Mouse (Mus musculus): ENCODE measurements around the gene Vps13d. TPM values are rescaled to one million over a fixed set of nuclear protein-coding genes. Genes with fewer than 3 reads are reported as not detected.

Vps13d gene
- polyA plus RNA-seq, 1 experiment from 2014 or later: 7.8 TPM

DNA sequence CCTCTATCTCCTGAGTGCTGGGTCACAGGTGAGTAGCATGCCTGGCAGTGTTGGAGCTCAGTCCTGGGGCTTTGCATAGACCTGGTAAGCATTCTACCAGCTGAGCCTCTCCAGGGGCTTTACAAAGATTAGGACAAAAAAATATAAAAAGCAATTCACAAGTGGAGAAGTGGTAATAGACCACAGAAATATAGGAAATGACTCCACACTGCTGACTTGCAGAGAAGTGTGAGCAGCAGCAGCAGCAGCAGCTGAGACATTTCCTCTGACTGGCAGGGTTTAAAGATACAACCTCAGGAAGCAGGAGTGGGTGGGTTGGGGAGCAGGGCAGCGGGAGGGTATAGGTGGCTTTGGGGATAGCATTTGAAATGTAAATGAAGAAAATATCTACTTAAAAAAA lies 199.0 kb downstream of the Vps13d start:
- Histone ChIP-seq H3K27me3 (replicated peaks) (no peaks in the 10 kb centered on the region), H3K27ac (replicated peaks) (no peak overlapping the region), H3K4me1 (peaks cover 20% of the 10 kb centered on the region), H3K9ac (replicated peaks) (no peak overlapping the region), H3K9me3 (replicated peaks) (no peaks in the 10 kb centered on the region), H3K4me2 (no peak overlapping the region), H3K36me3 (no peaks in the 10 kb centered on the region), H3K4me3 (replicated peaks) (no peak overlapping the region)
- 67% methylated on average over 1 of the region's 1 CpGs for WGBS
- ATAC-seq (ENCODE audit: low FRiP score): no peak

DNA sequence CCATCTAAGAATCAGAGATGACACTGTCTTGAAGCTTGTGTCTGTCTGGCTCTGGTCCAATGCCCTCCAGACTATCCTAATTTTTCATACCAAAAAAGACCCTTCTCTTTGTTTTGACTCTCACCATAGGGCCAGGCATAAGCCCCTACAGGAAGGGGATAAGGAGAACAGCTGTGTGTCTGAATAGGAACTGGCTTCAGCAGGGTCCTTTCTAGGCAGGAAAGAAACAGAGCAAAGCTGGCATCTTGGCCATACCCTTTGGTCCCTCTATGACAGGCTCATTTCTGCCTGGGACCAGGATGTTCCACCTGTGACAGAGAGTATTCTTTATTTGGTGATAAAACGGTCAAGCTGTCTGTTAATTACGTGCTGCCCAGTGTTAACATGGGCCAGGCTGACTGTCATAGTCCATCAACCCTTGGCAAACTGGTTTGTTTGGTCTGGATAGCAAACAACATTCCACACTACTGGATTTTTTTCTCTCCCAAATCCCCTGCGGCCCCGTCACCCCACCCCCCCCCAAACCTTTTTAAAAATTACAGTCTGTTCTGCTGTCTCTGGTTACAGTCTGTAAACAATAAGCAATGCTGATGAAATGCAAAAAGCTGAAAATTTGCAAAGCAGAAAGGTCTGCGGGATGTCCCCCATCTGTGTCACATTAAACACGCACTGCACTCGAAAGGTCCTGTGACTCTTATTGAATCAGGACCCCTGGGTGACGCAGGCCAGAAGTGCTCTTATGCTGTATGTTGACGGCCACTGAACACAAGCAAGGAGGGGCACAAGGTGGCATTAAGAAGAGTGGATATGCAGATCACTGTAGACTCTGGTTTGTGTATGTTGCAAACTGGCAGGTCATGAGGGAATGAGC lies 201.5 kb downstream of the Vps13d start:
- Histone ChIP-seq H3K27ac (replicated peaks) (no peak overlapping the region), H3K27me3 (replicated peaks) (no peaks in the 10 kb centered on the region), H3K36me3 (no peaks in the 10 kb centered on the region), H3K4me2 (no peak overlapping the region), H3K9me3 (replicated peaks) (no peaks in the 10 kb centered on the region), H3K4me3 (replicated peaks) (no peak overlapping the region), H3K9ac (replicated peaks) (no peak overlapping the region), H3K4me1 (peaks cover 8% of the 10 kb centered on the region)
- WGBS: 52% methylated on average over 9 of the region's 9 CpGs
- no peak for ATAC-seq (ENCODE audit: low FRiP score)

DNA sequence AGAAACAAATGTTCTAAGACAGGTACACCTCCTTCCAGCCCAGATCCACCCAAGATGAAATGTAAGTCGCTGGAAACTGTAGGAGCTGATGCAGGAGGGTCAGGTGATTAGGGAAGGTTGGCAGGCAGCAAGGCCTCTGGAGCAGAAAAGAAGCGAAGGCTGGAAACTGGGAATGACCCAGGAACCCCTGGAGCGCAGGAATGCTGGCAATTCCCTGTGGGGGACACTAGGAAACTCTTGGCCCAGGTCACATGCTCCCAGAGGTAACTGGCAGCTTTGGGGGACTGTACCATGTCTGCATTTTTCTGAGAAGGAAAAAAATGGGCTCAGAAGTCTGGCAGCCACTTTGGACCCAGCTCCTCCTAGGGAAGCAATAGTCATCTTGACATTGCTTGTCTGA lies 202.4 kb downstream of the Vps13d start:
- H3K9me3 ChIP-seq (replicated peaks): no peaks in the 10 kb centered on the region
- H3K27ac ChIP-seq (replicated peaks): no peak overlapping the region
- ATAC-seq (ENCODE audit: low FRiP score): no peak
- 36% methylated on average over 3 of the region's 3 CpGs for WGBS
- H3K9ac ChIP-seq (replicated peaks): no peak overlapping the region
- H3K36me3 ChIP-seq: no peaks in the 10 kb centered on the region
- H3K4me3 ChIP-seq (replicated peaks): no peak overlapping the region
- peaks cover 4% of the 10 kb centered on the region for H3K4me1 ChIP-seq
- H3K27me3 ChIP-seq (replicated peaks): no peaks in the 10 kb centered on the region
- no peak overlapping the region for H3K4me2 ChIP-seq

DNA sequence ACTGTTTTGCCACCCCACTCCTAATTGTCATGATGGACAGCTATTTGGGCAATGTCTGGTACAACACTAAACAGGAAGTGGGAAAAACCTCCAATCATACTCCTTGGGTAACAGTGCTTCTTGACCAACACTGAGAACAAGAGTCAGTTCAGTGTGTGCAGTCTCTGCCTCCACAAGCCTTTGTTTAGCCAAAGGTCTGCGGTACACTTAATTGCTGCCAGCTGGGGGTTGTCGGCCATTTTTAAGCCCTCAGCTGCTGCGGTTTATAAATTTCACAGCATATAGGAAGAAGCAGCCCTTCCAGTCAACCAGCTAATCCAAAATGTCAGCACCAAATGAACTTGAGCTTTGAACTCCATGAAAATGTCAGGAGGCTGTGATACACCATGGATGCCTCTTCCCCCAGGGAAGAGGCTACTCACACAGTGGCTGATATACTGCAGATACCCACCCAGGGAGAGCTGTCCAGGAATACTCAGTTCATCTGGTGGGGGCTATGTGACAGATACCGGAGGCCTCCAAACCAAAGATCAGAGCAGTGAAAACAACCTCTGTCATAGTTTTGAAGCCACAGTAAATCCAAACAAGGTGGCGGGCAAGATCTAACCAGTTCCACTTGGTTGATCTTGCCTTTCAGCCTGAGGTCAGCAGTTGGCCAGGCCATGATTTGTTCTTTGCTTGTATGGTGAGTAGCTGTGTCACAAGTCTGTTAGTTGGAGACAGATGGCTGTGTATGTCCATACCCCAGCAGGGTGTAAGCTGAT lies 206.2 kb downstream of the Vps13d start:
- no peak overlapping the region for H3K9ac ChIP-seq (replicated peaks)
- peaks cover 11% of the 10 kb centered on the region for H3K4me1 ChIP-seq
- H3K4me3 ChIP-seq (replicated peaks): no peak overlapping the region
- WGBS: 52% methylated on average over 5 of the region's 5 CpGs
- H3K4me2 ChIP-seq: no peak overlapping the region
- ATAC-seq (ENCODE audit: low FRiP score): no peak
- no peaks in the 10 kb centered on the region for H3K27me3 ChIP-seq (replicated peaks)
- no peaks in the 10 kb centered on the region for H3K9me3 ChIP-seq (replicated peaks)
- H3K36me3 ChIP-seq: no peaks in the 10 kb centered on the region; the same call in 1 of the 2 replicates
- H3K27ac ChIP-seq (replicated peaks): no peak overlapping the region

DNA sequence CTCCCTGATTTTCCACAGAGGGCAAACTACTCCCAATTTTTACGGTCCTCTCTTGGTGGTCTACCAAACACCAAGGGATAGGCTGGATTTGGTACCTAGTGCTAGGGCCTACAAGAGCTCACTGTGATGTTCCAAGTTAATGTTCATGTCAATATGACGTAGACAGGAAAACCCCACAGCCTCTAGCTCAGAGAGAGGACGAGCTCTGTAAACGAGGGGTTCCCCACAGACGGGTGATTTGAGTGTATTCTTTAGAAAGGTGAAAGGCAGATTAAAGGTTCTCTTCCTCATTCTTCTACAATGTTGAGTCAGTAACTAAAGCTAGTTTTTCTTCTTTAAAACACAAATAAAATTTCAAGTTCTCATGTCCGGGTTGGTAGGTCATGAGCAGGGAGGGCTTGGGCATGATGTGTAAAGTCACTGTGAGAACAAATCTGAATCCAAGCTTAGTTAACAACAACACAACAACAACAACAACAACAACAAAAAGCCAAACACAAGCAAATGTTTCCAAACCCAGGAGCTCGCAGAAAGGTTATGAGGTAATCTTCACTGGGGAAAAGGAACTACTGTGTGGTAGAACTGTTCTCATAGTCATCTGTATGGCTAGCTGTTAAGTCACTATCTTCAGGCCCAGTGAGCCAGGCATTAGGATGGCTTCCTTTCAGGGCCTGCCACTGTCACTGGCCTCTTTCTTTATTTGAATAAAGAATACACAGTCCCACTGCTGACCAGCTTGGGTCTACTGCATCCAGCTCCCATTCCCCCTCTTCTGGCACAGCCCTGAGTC lies 208.6 kb downstream of the Vps13d start:
- Histone ChIP-seq H3K4me1 (peaks cover 15% of the 10 kb centered on the region), H3K27ac (replicated peaks) (no peak overlapping the region), H3K4me2 (no peak overlapping the region), H3K27me3 (replicated peaks) (no peaks in the 10 kb centered on the region), H3K9ac (replicated peaks) (no peak overlapping the region), H3K4me3 (replicated peaks) (no peak overlapping the region), H3K9me3 (replicated peaks) (no peaks in the 10 kb centered on the region), H3K36me3 (peaks cover 14% of the 10 kb centered on the region)
- no peak for ATAC-seq (ENCODE audit: low FRiP score)
- WGBS: 97% methylated on average over 7 of the region's 7 CpGs

DNA sequence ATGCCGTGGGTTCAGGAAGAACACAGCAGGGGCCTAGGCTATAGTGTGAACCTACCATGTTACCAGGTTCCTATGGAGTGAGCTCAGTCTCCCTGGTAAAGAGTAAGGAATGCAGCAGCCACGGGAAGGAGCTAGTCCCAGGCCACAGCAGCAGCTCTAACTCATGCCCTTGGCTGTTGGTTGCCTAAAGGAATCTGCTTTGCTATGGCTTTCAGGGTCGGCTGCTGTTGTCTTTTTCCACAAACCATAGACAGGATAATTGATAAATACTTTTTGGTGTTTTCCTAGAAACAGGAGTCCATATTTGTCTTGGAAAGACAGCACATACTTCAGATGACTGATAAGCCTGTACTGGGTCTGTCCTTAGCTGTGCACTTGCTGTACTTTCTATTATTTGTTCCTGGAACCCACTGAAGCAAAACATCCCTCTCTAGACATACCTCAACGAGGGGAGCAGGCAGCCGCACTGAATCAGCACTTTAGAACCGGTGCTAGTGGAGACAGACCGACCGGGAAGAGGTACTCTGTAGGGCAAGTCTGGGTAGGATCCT lies 210.9 kb downstream of the Vps13d start:
- no peak overlapping the region for H3K4me2 ChIP-seq
- H3K27me3 ChIP-seq (replicated peaks): no peaks in the 10 kb centered on the region
- H3K4me3 ChIP-seq (replicated peaks): no peak overlapping the region
- ATAC-seq (ENCODE audit: low FRiP score): peak; percentile 18; the same call in 1 of the 2 replicates
- H3K27ac ChIP-seq (replicated peaks): no peak overlapping the region
- no peaks in the 10 kb centered on the region for H3K9me3 ChIP-seq (replicated peaks)
- H3K36me3 ChIP-seq: peaks cover 14% of the 10 kb centered on the region
- H3K4me1 ChIP-seq: peaks cover 10% of the 10 kb centered on the region; the same call in 1 of the 2 replicates
- H3K9ac ChIP-seq (replicated peaks): no peak overlapping the region
- WGBS: 53% methylated on average over 8 of the region's 8 CpGs

DNA sequence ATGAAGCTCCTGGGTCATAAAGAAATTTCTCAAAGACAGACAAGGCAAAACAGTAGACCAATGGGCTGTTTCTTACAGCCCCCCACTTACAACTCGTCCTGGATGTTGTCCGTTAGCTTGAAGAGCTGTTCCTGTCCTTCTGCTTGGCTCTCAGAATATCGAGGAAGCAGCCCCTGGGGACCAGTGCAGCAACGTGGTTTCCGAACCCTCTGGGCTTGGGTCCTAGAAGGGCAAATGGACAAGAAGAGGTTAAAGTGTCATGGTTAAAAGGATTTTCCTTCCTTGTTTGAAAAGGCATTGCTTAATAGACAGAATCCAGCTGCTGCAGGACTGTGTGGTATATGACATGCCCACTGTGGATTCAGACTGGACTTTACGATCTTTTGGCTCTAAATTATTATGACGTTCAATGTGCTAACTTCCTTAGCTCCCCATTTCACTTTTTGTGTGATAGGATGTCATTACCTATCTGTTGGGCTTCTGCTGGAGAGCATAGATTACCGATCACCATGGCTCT lies 211.5 kb downstream of the Vps13d start:
- H3K9me3 ChIP-seq (replicated peaks): no peaks in the 10 kb centered on the region
- no peak overlapping the region for H3K9ac ChIP-seq (replicated peaks)
- no peak overlapping the region for H3K4me2 ChIP-seq
- peaks cover 14% of the 10 kb centered on the region for H3K36me3 ChIP-seq
- no peak for ATAC-seq (ENCODE audit: low FRiP score)
- 59% methylated on average over 8 of the region's 8 CpGs for WGBS
- H3K27ac ChIP-seq (replicated peaks): no peak overlapping the region
- peaks cover 10% of the 10 kb centered on the region; the same call in 1 of the 2 replicates for H3K4me1 ChIP-seq
- H3K27me3 ChIP-seq (replicated peaks): no peaks in the 10 kb centered on the region
- no peak overlapping the region for H3K4me3 ChIP-seq (replicated peaks)

DNA sequence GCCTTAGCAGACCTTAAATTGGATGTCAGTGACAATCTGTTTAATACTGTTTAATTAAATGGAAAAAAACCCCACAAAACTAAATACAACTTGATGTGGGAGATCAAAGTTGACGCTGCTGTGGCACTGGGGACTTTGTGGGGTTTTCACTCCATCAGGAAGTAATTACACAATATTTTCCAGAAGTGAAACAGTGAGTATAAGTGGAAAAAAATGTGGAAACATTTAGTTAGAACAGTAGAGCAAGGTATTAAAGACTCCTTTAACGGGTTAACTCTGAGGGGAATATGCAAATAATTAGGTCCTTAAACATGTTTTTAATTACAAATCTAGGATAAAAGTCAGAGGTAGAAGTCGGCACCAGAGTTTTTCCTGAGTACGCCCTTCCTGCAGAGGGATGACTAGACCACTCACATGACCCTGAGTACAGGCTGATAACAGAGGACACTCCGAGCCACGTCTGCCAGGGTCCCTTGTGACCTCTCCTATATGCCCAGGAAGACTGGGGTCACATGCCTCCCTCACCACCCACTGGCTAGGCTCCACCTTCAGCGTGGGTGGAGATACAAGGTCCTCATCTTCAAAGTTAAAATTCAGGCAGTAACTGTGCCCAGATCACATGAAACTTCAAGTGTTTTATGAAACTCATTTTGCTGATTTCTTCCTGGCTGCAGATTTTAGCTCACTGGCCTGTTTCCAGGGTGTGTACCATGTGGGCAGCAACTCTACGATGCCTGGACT lies 213.8 kb downstream of the Vps13d start:
- H3K4me2 ChIP-seq: no peak overlapping the region
- no peaks in the 10 kb centered on the region for H3K9me3 ChIP-seq (replicated peaks)
- WGBS: 64% methylated on average over 8 of the region's 8 CpGs
- no peak overlapping the region for H3K27ac ChIP-seq (replicated peaks)
- H3K36me3 ChIP-seq: peaks cover 14% of the 10 kb centered on the region
- H3K27me3 ChIP-seq (replicated peaks): no peaks in the 10 kb centered on the region
- H3K4me1 ChIP-seq: peaks cover 10% of the 10 kb centered on the region; the same call in 1 of the 2 replicates
- no peak overlapping the region for H3K9ac ChIP-seq (replicated peaks)
- no peak for ATAC-seq (ENCODE audit: low FRiP score)
- no peak overlapping the region for H3K4me3 ChIP-seq (replicated peaks)

DNA sequence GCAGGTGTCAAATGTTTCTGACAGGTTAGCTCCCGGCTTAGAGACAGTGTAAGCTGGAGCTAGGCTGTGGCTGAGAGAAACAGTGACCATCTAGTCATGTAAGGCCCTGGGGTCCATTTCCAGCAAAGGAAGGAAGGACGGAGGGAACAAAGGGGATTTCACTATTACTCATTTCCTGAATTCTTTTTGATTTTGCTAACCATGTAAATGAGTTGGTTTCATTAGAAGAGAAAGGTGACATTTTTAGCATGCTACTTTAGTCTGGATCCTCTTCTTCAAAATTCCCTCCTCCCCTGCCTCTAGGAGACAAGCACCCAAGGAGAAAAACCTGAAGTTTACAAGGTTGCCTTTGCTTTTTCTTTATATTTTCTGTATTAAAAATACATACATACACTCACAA lies 214.7 kb downstream of the Vps13d start:
- no peak for ATAC-seq (ENCODE audit: low FRiP score)

DNA sequence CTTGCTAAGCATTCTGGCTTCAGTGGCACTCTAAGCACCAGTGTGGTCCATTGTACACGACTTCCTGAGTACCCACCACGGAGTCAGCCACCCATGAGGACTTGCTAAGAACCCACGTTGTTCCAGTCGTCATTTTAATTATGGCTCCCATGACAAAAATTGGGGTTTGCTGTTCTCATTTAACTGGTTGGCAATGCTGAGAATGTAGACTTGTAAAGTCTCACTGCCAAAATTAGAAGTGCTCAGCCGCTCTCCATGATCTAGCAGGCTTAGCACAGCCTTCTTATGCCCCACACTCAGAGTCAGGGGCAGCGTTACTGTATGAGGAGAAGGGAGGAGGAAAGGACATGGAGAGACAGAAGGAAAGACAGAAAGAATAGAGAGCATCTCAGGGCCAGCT lies 216.8 kb downstream of the Vps13d start:
- Histone ChIP-seq H3K36me3 (peaks cover 12% of the 10 kb centered on the region), H3K4me1 (no peaks in the 10 kb centered on the region), H3K9me3 (replicated peaks) (no peaks in the 10 kb centered on the region), H3K27ac (replicated peaks) (no peak overlapping the region), H3K9ac (replicated peaks) (no peak overlapping the region), H3K27me3 (replicated peaks) (no peaks in the 10 kb centered on the region), H3K4me3 (replicated peaks) (no peak overlapping the region), H3K4me2 (no peak overlapping the region)
- 67% methylated on average over 6 of the region's 6 CpGs for WGBS
- no peak for ATAC-seq (ENCODE audit: low FRiP score)

More for the DNA sequence above, 214.7 kb downstream of the Vps13d start:
- Histone ChIP-seq H3K9ac (replicated peaks) (no peak overlapping the region), H3K27me3 (replicated peaks) (no peaks in the 10 kb centered on the region), H3K27ac (replicated peaks) (no peak overlapping the region), H3K36me3 (peaks cover 14% of the 10 kb centered on the region), H3K4me1 (peaks cover 7% of the 10 kb centered on the region; the same call in 1 of the 2 replicates), H3K4me3 (replicated peaks) (no peak overlapping the region), H3K4me2 (no peak overlapping the region), H3K9me3 (replicated peaks) (no peaks in the 10 kb centered on the region)
- WGBS: 84% methylated on average over 2 of the region's 2 CpGs

All from neural tube, embryonic 15.5 days (tissue).